Mouse (Mus musculus): ENCODE measurements around the gene Hnrnpa3. TPM values are rescaled to one million over a fixed set of nuclear protein-coding genes. Genes with fewer than 3 reads are reported as not detected.

Hnrnpa3 gene
- polyA plus RNA-seq, 1 experiment from 2014 or later = 260 TPM

DNA sequence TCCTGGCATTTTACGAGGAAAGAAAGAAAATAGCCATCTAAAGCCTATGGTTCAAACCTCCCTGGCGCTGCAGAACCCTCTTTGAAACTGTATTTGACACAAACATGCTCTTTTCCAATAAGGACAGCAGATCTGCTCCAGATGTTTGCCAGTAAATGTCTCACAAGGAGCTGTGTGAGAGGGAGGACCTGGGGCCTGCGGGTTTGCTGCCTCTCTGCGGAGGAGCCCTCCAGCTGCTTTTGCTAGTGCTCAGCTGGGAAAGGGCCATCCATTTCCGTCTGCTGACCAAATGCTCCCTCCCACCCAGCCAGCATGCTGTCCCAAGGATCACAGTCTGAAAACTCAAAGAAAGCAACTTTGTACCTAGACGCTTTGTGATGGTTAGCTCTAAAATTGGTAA is 40.3 kb upstream of the Hnrnpa3 start:
- no peak overlapping the region for H3K4me3 ChIP-seq (replicated peaks; ENCODE audit: low read length)
- H3K27ac ChIP-seq (ENCODE audit: low read length) = peak overlapping the region; percentile 71
- no peaks in the 10 kb centered on the region for H3K36me3 ChIP-seq (ENCODE audit: control insufficient read depth, insufficient read depth, low read length)
- H3K9me3 ChIP-seq (replicated peaks; ENCODE audit: control insufficient read depth, low read length) = no peaks in the 10 kb centered on the region
- no peak overlapping the region for H3K4me2 ChIP-seq (ENCODE audit: low read depth, low read length)
- ATAC-seq (ENCODE audit: insufficient read depth, low FRiP score) = no peak
- peak overlapping the region; percentile 30; the same call in 1 of the 2 replicates for H3K9ac ChIP-seq (ENCODE audit: low read length)
- WGBS = 38% methylated on average over 6 of the region's 6 CpGs
- H3K27me3 ChIP-seq (ENCODE audit: control insufficient read depth, insufficient read depth, low read length) = no peaks in the 10 kb centered on the region
- peaks cover 6% of the 10 kb centered on the region for H3K4me1 ChIP-seq (ENCODE audit: control insufficient read depth, insufficient read depth, low read length)

DNA sequence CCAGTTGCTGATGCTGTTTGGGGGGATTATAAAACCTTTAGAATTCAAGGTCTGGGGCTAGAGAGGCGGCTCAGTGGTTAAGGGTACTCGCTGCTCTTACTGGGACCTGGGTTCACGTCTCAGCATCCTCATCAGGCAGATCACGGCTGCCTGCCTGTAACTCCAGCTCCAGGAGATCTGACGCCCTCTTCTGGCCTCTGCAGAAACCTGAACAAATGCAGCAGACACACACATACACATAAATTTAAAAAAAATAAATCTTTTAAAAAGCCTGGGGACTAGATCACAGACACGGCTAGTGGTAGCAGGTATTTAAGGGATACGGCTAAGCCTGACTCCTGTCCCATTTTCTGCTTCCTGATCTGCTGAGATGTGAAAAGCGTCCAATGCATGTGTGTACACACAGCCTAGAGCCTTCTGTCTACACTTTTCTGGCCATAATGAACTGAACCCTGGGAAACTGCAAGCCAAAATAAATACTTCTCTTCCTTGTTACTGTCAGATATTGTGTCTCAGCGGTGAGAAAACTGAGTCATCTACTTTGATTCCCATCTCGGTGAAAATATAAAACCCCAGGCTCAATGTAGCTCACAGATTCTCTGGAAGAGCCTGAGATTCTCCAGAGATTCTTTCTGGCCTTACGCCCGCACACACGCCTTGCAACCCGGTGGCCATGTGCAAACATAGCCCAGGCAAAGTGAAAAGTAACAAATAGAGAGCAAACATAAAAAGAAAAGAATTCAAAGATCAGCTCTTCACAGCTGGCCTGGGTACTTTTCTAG is 37.0 kb upstream of the Hnrnpa3 start:
- no peaks in the 10 kb centered on the region for H3K9me3 ChIP-seq (replicated peaks; ENCODE audit: control insufficient read depth, low read length)
- WGBS = 64% methylated on average over 14 of the region's 14 CpGs
- H3K27ac ChIP-seq (ENCODE audit: low read length) = peak overlapping the region; percentile 64

DNA sequence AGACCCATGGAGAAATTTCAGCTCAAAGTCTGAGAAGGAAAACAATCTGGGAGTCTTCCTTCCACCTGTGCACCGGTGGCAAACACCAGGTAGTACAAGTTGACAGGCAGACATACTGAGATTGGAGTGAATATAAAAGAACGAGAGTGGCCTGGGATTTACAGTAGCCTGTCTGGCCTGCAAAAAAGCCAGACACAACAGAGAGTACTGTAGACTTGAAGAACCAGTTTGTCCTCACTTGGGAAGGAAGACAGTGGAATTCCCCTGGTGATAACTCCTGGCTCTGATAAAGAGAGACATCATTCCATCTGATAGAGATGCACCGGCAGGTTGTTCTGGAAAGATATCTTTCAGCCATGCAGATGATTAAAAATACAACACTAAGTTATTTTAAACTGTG is 34.0 kb upstream of the Hnrnpa3 start:
- Histone ChIP-seq H3K36me3 (ENCODE audit: control insufficient read depth, insufficient read depth, low read length) (no peaks in the 10 kb centered on the region), H3K4me1 (ENCODE audit: control insufficient read depth, insufficient read depth, low read length) (peaks cover 4% of the 10 kb centered on the region; the same call in 1 of the 2 replicates), H3K27ac (ENCODE audit: low read length) (no peak overlapping the region), H3K9me3 (replicated peaks; ENCODE audit: control insufficient read depth, low read length) (no peaks in the 10 kb centered on the region), H3K9ac (ENCODE audit: low read length) (no peak overlapping the region), H3K4me3 (replicated peaks; ENCODE audit: low read length) (no peak overlapping the region), H3K4me2 (ENCODE audit: low read depth, low read length) (no peak overlapping the region), H3K27me3 (ENCODE audit: control insufficient read depth, insufficient read depth, low read length) (no peaks in the 10 kb centered on the region)
- no peak for ATAC-seq (ENCODE audit: insufficient read depth, low FRiP score)
- 65% methylated on average over 3 of the region's 3 CpGs for WGBS

More for the DNA sequence above, 37.0 kb upstream of the Hnrnpa3 start:
- no peak; the same call in 1 of the 2 replicates for ATAC-seq (ENCODE audit: insufficient read depth, low FRiP score)
- Histone ChIP-seq H3K27me3 (ENCODE audit: control insufficient read depth, insufficient read depth, low read length) (no peaks in the 10 kb centered on the region), H3K4me2 (ENCODE audit: low read depth, low read length) (no peak overlapping the region), H3K4me1 (ENCODE audit: control insufficient read depth, insufficient read depth, low read length) (peaks cover 4% of the 10 kb centered on the region; the same call in 1 of the 2 replicates), H3K9ac (ENCODE audit: low read length) (no peak overlapping the region), H3K4me3 (replicated peaks; ENCODE audit: low read length) (no peak overlapping the region), H3K36me3 (ENCODE audit: control insufficient read depth, insufficient read depth, low read length) (no peaks in the 10 kb centered on the region)

GRCm38 (mm10) chr2:75626597-75627440 is 32.2 kb upstream of the Hnrnpa3 start:
- no peaks in the 10 kb centered on the region for H3K9me3 ChIP-seq (replicated peaks; ENCODE audit: control insufficient read depth, low read length)
- no peak overlapping the region for H3K4me3 ChIP-seq (replicated peaks; ENCODE audit: low read length)
- H3K36me3 ChIP-seq (ENCODE audit: control insufficient read depth, insufficient read depth, low read length) = no peaks in the 10 kb centered on the region
- no peaks in the 10 kb centered on the region for H3K27me3 ChIP-seq (ENCODE audit: control insufficient read depth, insufficient read depth, low read length)
- H3K9ac ChIP-seq (ENCODE audit: low read length) = no peak overlapping the region
- 65% methylated on average over 6 of the region's 6 CpGs for WGBS
- H3K4me1 ChIP-seq (ENCODE audit: control insufficient read depth, insufficient read depth, low read length) = peaks cover 6% of the 10 kb centered on the region; the same call in 1 of the 2 replicates
- no peak for ATAC-seq (ENCODE audit: insufficient read depth, low FRiP score)
- H3K27ac ChIP-seq (ENCODE audit: low read length) = no peak overlapping the region
- H3K4me2 ChIP-seq (ENCODE audit: low read depth, low read length) = no peak overlapping the region

- Histone ChIP-seq H3K9me3 (replicated peaks; ENCODE audit: control insufficient read depth, low read length) (no peaks in the 10 kb centered on the region), H3K4me1 (ENCODE audit: control insufficient read depth, insufficient read depth, low read length) (peaks cover 5% of the 10 kb centered on the region; the same call in 1 of the 2 replicates), H3K9ac (ENCODE audit: low read length) (no peak overlapping the region), H3K4me3 (replicated peaks; ENCODE audit: low read length) (no peak overlapping the region), H3K27ac (ENCODE audit: low read length) (no peak overlapping the region), H3K4me2 (ENCODE audit: low read depth, low read length) (no peak overlapping the region), H3K27me3 (ENCODE audit: control insufficient read depth, insufficient read depth, low read length) (no peaks in the 10 kb centered on the region), H3K36me3 (ENCODE audit: control insufficient read depth, insufficient read depth, low read length) (no peaks in the 10 kb centered on the region)
- no peak for ATAC-seq (ENCODE audit: insufficient read depth, low FRiP score)
- WGBS = 88% methylated on average over 8 of the region's 8 CpGs
These were observed 30.6 kb upstream of the Hnrnpa3 start for GRCm38 (mm10) chr2:75628487-75628886.

GRCm38 (mm10) chr2:75631421-75631820 is 27.6 kb upstream of the Hnrnpa3 start:
- no peak overlapping the region for H3K4me3 ChIP-seq (replicated peaks; ENCODE audit: low read length)
- H3K9me3 ChIP-seq (replicated peaks; ENCODE audit: control insufficient read depth, low read length) = no peaks in the 10 kb centered on the region
- peaks cover 10% of the 10 kb centered on the region for H3K4me1 ChIP-seq (ENCODE audit: control insufficient read depth, insufficient read depth, low read length)
- H3K36me3 ChIP-seq (ENCODE audit: control insufficient read depth, insufficient read depth, low read length) = no peaks in the 10 kb centered on the region
- H3K27me3 ChIP-seq (ENCODE audit: control insufficient read depth, insufficient read depth, low read length) = no peaks in the 10 kb centered on the region
- no peak overlapping the region for H3K4me2 ChIP-seq (ENCODE audit: low read depth, low read length)
- ATAC-seq (ENCODE audit: insufficient read depth, low FRiP score) = no peak
- peak overlapping the region; percentile 34; the same call in 1 of the 2 replicates for H3K27ac ChIP-seq (ENCODE audit: low read length)
- H3K9ac ChIP-seq (ENCODE audit: low read length) = no peak overlapping the region
- WGBS = 61% methylated on average over 6 of the region's 6 CpGs

GRCm38 (mm10) chr2:75632043-75632442 is 27.0 kb upstream of the Hnrnpa3 start:
- Histone ChIP-seq H3K27me3 (ENCODE audit: control insufficient read depth, insufficient read depth, low read length) (no peaks in the 10 kb centered on the region), H3K4me2 (ENCODE audit: low read depth, low read length) (no peak overlapping the region), H3K9me3 (replicated peaks; ENCODE audit: control insufficient read depth, low read length) (no peaks in the 10 kb centered on the region), H3K27ac (ENCODE audit: low read length) (no peak overlapping the region), H3K36me3 (ENCODE audit: control insufficient read depth, insufficient read depth, low read length) (no peaks in the 10 kb centered on the region), H3K4me3 (replicated peaks; ENCODE audit: low read length) (no peak overlapping the region), H3K4me1 (ENCODE audit: control insufficient read depth, insufficient read depth, low read length) (peaks cover 10% of the 10 kb centered on the region), H3K9ac (ENCODE audit: low read length) (no peak overlapping the region)
- WGBS = 80% methylated on average over 6 of the region's 6 CpGs
- ATAC-seq (ENCODE audit: insufficient read depth, low FRiP score) = no peak

DNA sequence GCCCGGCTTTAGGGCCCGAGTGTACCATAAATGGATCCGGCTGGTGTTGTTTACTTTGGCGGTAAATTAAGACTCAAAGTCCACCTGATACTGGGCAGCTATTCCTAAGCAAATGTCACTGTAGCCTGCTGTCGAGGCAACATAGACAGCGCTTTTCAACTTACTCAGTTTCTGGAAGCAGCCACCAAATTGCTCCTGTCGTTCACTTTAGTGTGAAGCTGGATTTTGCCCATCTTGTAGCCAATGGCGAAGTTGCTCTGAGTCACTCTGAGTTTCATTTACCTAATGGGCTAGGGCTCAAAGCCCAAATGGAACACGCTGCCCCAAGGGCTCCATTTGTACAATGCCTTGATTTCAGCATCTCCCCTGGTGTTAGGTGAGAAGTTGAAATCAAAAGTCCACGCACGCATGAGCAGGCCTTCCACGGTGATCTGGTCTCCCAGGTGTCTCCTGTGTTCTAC is 26.3 kb upstream of the Hnrnpa3 start:
- 69% methylated on average over 12 of the region's 12 CpGs for WGBS
- no peak for ATAC-seq (ENCODE audit: insufficient read depth, low FRiP score)
- no peak overlapping the region for H3K4me2 ChIP-seq (ENCODE audit: low read depth, low read length)
- H3K9ac ChIP-seq (ENCODE audit: low read length) = no peak overlapping the region
- H3K27ac ChIP-seq (ENCODE audit: low read length) = no peak overlapping the region
- H3K9me3 ChIP-seq (replicated peaks; ENCODE audit: control insufficient read depth, low read length) = no peaks in the 10 kb centered on the region
- no peaks in the 10 kb centered on the region for H3K36me3 ChIP-seq (ENCODE audit: control insufficient read depth, insufficient read depth, low read length)
- peaks cover 10% of the 10 kb centered on the region for H3K4me1 ChIP-seq (ENCODE audit: control insufficient read depth, insufficient read depth, low read length)
- H3K27me3 ChIP-seq (ENCODE audit: control insufficient read depth, insufficient read depth, low read length) = no peaks in the 10 kb centered on the region
- no peak overlapping the region for H3K4me3 ChIP-seq (replicated peaks; ENCODE audit: low read length)

DNA sequence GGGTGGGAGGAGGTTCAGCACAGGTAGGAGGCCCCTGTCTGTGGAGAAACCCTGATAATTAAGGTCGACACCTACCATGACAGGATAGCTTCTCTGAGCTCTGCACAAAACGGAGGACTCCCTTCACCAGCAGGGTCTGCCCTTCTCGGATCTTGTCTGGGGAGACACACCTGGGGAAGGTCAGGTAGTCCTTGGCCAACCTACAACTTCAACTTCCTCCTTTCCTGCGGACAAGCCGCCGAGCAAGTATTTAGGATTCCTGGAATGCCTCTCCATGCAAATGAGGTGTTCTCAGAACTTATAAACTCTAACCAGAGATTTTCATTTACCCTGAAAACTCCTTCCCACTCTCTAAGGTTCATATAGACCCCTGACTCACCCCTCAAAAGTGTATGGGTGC is 25.7 kb upstream of the Hnrnpa3 start:
- Histone ChIP-seq H3K4me2 (ENCODE audit: low read depth, low read length) (no peak overlapping the region), H3K9me3 (replicated peaks; ENCODE audit: control insufficient read depth, low read length) (no peaks in the 10 kb centered on the region), H3K27me3 (ENCODE audit: control insufficient read depth, insufficient read depth, low read length) (no peaks in the 10 kb centered on the region), H3K9ac (ENCODE audit: low read length) (no peak overlapping the region), H3K27ac (ENCODE audit: low read length) (no peak overlapping the region), H3K4me3 (replicated peaks; ENCODE audit: low read length) (no peak overlapping the region), H3K4me1 (ENCODE audit: control insufficient read depth, insufficient read depth, low read length) (peaks cover 10% of the 10 kb centered on the region), H3K36me3 (ENCODE audit: control insufficient read depth, insufficient read depth, low read length) (no peaks in the 10 kb centered on the region)
- 56% methylated on average over 6 of the region's 6 CpGs for WGBS
- ATAC-seq (ENCODE audit: insufficient read depth, low FRiP score) = no peak

All from stomach, embryonic 16.5 days (tissue).